Mouse (Mus musculus) CD4-positive, CD25-positive, alpha-beta regulatory T cell, adult 9 weeks (primary cell): ENCODE data around the gene Sav1. TPM values are rescaled to one million over a fixed set of nuclear protein-coding genes. Genes with fewer than 3 reads are reported as not detected.

ENCODE experiments used
- polyA plus RNA-seq: library from polyadenylated mRNA; unstranded; fragments of 100-300 nt; shearing (Covaris generic); gene quantifications from one replicate; pipeline ENCODE4 v1.2.1, GENCODE M21; 2017

The Sav1 gene
- 0.68 TPM for polyA plus RNA-seq

DNA sequence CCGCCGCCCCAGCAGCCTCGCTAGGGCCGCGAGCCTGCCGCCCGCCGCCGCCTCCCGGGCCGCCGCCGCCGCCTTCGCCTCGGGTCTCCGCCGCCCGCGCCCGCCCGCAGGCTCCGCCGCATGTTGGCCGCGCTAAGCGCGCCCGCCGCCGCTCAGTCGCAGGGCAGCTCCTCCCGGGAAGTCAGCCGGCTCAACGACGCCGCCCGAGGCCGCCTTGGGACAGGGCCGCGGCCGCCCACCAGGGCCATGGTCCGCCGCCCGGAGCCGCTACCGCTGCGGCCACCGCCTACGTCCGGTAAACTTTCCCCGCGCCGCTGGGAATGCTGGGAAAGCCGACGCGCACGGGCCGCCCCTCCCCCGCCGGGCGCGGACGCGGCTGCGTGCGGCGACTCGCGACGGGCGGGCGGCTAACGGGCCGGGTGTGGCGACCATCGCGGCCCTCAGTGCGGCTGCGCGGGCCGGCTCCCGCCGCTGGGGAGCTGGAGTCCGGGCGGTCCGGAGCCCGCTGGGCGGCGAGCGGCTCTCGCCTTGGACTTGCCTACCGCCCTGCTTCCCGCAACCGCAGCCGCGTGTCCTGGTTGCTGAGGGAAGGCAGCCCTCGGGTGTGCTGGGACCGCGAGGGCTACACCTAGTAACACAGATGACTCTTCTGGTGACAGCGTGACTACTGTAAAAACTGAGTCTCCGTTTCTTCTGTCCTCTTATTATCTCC, at the start of gene Sav1:
Gene Sav1, minus strand, starts transcription at position 217 of the 712 bp plus-strand sequence.

Other genes starting within 250 kb of the Sav1 start
- gene Cdkl1, start 195.7 kb downstream of the Sav1 start, polyA plus RNA-seq: not detected
- gene Atl1, start 94.4 kb downstream of the Sav1 start, polyA plus RNA-seq: 0.26 TPM
- 2.0 TPM for gene Map4k5, start 93.8 kb downstream of the Sav1 start, polyA plus RNA-seq
- gene Nin, start 126.7 kb upstream of the Sav1 start, polyA plus RNA-seq: 19.1 TPM
- gene Abhd12b, start 167.1 kb upstream of the Sav1 start, polyA plus RNA-seq: 1.4 TPM
- gene Pygl, start 244.5 kb upstream of the Sav1 start, polyA plus RNA-seq: 0.56 TPM